Mouse (Mus musculus): ENCODE data around the gene Gab2. TPM values are rescaled to one million over a fixed set of nuclear protein-coding genes. Genes with fewer than 3 reads are reported as not detected.

The Gab2 gene
- polyA plus RNA-seq, 1 experiment from 2014 or later = 8.8 TPM

DNA sequence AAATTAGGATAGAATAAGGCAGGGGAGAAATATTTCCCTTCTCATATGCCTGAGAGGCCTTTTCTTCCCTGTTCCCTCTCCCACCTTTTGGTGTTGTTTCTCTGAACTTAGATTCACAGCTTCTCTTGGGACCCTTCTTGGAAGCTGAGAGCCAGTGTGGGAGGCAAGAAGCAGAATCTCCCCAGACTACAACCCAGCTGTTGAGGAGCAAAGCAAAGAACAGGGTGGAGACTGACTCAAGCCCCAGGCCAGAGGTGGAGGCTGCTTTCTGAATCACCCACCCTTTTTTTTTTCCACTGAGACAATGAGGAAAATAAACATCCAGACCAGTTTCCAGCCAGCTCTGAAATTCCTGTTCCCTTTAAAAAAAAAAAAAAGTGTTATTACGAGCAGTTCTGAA lies 166.3 kb downstream of the Gab2 start:
- ChIA-PET POLR2A (interaction anchor here (0.6 to 1.3 kb wide), 2 partner anchors 10 to 230 kb away, joined by 4 to 5 read pairs; no protein-coding TSS in a partner anchor), CTCF (interaction anchor here (1.0 to 3.5 kb wide), 2 partner anchors 11 to 165 kb away, joined by 3 to 15 read pairs; no protein-coding TSS in a partner anchor)
- no peak for DNase-seq (ENCODE audit: low read depth, low spot score)
- TF ChIP-seq CTCF (IDR thresholded peaks at IDR 0.05) = no peak
- in situ Hi-C loops (cut with MboI; ENCODE audit: low pct_unique_long_range_greater_than_20kb) = no loop called here
- H3K27me3 ChIP-seq = no peaks in the 10 kb centered on the region
- no peak for ATAC-seq

DNA sequence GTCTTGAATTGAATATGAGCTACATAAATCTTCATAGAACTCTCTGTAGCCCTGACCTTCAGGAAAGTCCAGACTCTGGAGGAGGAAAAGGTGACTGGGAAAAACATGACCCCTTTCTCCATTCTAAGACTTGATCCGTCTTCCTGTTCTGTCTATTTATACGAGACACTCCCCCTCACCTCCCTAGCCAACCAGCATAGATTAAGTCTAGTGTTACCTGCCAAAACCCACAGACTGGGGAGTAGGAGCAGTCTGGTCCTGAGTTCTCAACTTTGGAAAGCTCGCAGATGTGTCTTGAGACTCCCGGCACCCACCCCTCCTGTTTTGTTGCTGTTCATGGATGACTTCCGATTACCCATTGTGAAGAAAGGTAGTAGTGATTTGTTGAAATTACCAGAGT lies 166.8 kb downstream of the Gab2 start:
- DNase-seq (ENCODE audit: low read depth, low spot score) (no peak), ATAC-seq (no peak)
- H3K27me3 ChIP-seq = no peaks in the 10 kb centered on the region
- ChIA-PET POLR2A (interaction anchor here (0.6 to 1.3 kb wide), 2 partner anchors 9 to 230 kb away, joined by 4 to 5 read pairs; no protein-coding TSS in a partner anchor), CTCF (interaction anchor here (1.0 to 3.5 kb wide), 2 partner anchors 10 to 166 kb away, joined by 3 to 15 read pairs; no protein-coding TSS in a partner anchor)
- TF ChIP-seq CTCF (IDR thresholded peaks at IDR 0.05) = no peak
- in situ Hi-C loops (cut with MboI; ENCODE audit: low pct_unique_long_range_greater_than_20kb) = no loop called here

DNA sequence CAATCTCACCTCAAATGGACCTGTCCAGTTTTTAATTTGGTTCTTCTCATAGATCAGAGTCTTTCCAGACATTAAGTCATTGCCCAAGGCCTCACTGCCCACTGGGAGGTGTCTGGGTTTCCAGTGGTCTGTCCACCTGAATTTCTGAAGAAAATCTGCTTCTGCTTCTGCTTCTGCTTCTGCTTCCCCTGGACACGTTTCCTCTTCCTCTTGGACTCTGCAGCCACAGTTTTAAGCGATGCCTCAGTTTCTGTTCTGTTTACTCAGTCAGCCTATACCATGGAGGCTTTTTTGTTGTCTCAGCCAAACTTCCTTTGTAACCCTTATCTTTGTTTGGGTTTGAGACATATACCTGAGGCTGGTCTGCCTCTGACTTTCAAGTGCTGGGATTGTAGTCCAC lies 170.3 kb downstream of the Gab2 start:
- POLR2A ChIA-PET = no interaction called here
- CTCF ChIA-PET = no interaction called here
- no peaks in the 10 kb centered on the region for H3K27me3 ChIP-seq
- ATAC-seq = no peak
- in situ Hi-C loops (cut with MboI; ENCODE audit: low pct_unique_long_range_greater_than_20kb) = no loop called here
- DNase-seq (ENCODE audit: low read depth, low spot score) = no peak
- TF ChIP-seq CTCF (IDR thresholded peaks at IDR 0.05) = no peak

DNA sequence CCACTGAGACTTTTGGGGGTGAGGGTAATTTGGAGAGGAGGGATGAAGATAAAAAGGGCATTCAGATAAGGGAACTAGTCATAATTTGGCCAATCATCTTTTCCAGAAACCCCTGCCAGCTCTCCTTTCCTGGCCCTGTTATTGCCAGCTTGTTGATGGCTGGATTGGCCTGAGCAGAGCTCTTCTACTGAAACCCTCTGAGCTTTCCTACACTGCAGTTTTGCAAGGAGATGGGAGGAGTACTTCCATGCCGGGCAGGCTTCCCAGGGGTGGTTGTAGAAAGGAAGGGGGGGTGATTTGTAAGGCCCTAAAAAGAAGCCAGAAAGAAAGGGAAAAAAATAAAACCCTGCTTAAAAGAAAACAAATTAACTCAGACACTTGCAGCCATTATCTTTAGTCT lies 181.2 kb downstream of the Gab2 start:
- TF ChIP-seq CTCF (IDR thresholded peaks at IDR 0.05) = no peak
- no peaks in the 10 kb centered on the region for H3K27me3 ChIP-seq
- no peak for DNase-seq (ENCODE audit: low read depth, low spot score)
- in situ Hi-C loops (cut with MboI; ENCODE audit: low pct_unique_long_range_greater_than_20kb) = no loop called here
- CTCF ChIA-PET = no interaction called here
- ATAC-seq = no peak
- POLR2A ChIA-PET = no interaction called here

DNA sequence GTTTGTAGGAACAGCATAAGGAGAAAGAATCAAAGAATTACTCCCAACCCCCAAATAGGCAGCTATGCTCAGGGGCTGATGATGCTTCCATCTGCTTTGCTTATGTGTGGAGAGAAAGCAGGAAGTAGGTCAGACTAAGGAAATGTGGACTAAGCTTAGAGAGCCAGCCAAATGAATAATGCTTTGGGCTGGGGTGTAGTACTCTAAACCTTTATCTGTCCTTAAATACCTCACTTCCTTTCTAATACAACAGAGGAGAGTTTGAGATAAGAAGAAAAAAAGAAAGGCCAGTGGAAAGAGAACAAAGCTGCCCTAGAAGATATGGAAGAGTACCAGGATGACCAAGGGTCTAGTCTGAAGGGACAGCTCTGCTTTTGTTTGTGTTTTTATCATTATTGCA lies 189.0 kb downstream of the Gab2 start:
- no peak for DNase-seq (ENCODE audit: low read depth, low spot score)
- POLR2A ChIA-PET = interaction anchor here (1.1 kb wide), 1 partner anchor 12 kb away, joined by 3 read pairs; no protein-coding TSS in a partner anchor

DNA sequence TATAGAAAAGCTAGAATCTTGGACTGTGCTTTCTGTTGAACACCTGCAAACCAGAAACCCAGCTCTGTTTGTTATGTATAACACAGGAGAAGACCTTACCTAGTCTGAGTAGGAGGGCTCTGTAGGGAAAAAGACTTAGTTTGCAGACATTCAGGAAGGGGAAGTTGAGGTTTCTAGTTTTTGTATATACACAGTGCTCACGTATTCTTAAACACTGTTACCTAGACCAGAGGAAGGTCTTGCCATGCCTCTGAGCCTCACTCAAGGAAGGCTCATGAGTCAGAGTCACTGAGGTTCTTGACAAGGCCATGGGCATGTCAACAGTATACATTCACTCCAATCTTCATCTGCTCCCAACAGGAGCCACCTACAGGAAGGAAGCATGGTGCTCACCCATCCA lies 189.7 kb downstream of the Gab2 start:
- CTCF ChIA-PET = no interaction called here
- DNase-seq (ENCODE audit: low read depth, low spot score) = no peak
- POLR2A ChIA-PET = interaction anchor here (0.6 to 1.1 kb wide), 2 partner anchors 8 to 13 kb away, joined by 3 read pairs; no protein-coding TSS in a partner anchor
- TF ChIP-seq CTCF (IDR thresholded peaks at IDR 0.05) = no peak
- ATAC-seq = no peak
- in situ Hi-C loops (cut with MboI; ENCODE audit: low pct_unique_long_range_greater_than_20kb) = no loop called here
- no peaks in the 10 kb centered on the region for H3K27me3 ChIP-seq

More for the DNA sequence above, 189.0 kb downstream of the Gab2 start:
- no peak for TF ChIP-seq CTCF (IDR thresholded peaks at IDR 0.05)
- in situ Hi-C loops (cut with MboI; ENCODE audit: low pct_unique_long_range_greater_than_20kb) = no loop called here
- no peak for ATAC-seq
- CTCF ChIA-PET = interaction anchor here (1.7 kb wide), 1 partner anchor 14 kb away, joined by 5 read pairs; no protein-coding TSS in a partner anchor
- no peaks in the 10 kb centered on the region for H3K27me3 ChIP-seq

DNA sequence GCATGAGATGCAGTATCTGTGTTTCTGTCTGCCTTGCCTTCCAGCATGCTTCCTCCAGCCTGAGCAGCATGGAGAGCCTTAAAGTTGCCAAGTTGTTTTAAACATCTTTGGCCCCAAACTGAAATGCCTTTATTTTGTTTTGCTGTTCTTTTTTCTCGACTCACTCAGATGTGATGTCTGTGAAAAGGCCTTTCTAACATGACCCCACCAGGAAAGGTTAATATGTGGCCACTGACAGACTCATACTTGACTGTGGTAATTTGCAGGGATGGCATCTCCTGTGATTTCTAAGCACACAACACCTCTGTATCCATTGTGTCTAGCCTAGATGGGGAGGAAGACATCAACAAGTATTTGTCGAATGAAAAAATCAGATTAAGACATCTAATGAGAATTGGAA lies 215.6 kb downstream of the Gab2 start:
- POLR2A ChIA-PET = no interaction called here
- no peak for TF ChIP-seq CTCF (IDR thresholded peaks at IDR 0.05)
- H3K27me3 ChIP-seq = no peaks in the 10 kb centered on the region
- DNase-seq (ENCODE audit: low read depth, low spot score) (no peak), ATAC-seq (no peak)
- in situ Hi-C loops (cut with MboI; ENCODE audit: low pct_unique_long_range_greater_than_20kb) = loop anchor here (5.0 kb wide), 2 partner anchors 215 to 325 kb away; partner anchors contain the start of gene Gab2
- CTCF ChIA-PET = interaction anchor here (0.9 to 2.6 kb wide), 18 partner anchors 9 to 346 kb away, joined by 3 to 17 read pairs (median 4); partner anchors contain the start of gene Nars2

DNA sequence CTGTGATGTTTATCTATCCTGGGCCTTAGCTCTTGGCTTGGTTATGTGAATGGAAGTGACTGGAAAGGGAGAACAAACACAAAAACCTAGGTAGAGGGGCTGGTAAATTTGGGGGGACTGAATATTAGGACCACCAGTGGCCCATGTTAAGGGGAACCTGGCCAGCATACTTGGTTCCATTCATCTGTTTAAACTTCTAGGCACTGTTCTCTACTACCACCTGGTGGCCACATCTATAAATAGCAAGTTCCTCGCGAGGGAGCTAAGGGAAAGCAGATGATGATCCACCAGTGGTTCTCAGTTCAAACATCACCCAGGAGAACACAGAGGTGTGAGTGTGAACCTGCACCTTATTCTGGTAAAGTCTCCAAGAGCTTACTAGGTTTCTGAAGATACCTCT lies 216.1 kb downstream of the Gab2 start:
- ATAC-seq = no peak
- peak; percentile 77 for TF ChIP-seq CTCF (IDR thresholded peaks at IDR 0.05)
- peak; percentile 7 for DNase-seq (ENCODE audit: low read depth, low spot score)
- no peaks in the 10 kb centered on the region for H3K27me3 ChIP-seq
- ChIA-PET POLR2A (no interaction called here), CTCF (interaction anchor here (0.6 to 2.6 kb wide), 22 partner anchors 8 to 346 kb away, joined by 3 to 17 read pairs (median 3); partner anchors contain the start of gene Nars2)
- in situ Hi-C loops (cut with MboI; ENCODE audit: low pct_unique_long_range_greater_than_20kb) = loop anchor here (5.0 kb wide), 2 partner anchors 215 to 325 kb away; partner anchors contain the start of gene Gab2

DNA sequence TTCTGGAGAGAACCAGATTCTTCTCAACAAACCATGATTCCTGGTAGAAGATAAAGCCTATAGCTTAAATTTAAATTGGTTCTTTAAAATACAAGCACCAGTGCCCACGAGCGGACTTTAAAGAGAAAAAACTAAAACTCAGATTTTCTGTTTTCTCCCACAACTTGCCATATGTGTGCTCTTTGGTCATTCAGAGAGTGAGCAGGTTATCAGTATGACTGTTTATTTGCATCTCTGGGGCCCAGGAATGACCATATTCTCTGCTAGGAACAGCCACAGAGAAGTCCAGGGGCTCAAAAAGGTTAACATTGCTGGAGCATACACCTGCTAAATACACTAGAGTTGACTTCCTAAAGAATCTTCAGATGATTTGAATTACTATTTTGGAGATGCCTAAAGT lies 216.9 kb downstream of the Gab2 start:
- H3K27me3 ChIP-seq = no peaks in the 10 kb centered on the region
- no peak for ATAC-seq
- no peak for TF ChIP-seq CTCF (IDR thresholded peaks at IDR 0.05)
- no peak for DNase-seq (ENCODE audit: low read depth, low spot score)
- CTCF ChIA-PET = interaction anchor here (0.7 to 2.6 kb wide), 14 partner anchors 8 to 330 kb away, joined by 3 to 17 read pairs (median 4); no protein-coding TSS in a partner anchor
- in situ Hi-C loops (cut with MboI; ENCODE audit: low pct_unique_long_range_greater_than_20kb) = loop anchor here (5.0 kb wide), 2 partner anchors 216 to 326 kb away; partner anchors contain the start of gene Gab2
- POLR2A ChIA-PET = no interaction called here

DNA sequence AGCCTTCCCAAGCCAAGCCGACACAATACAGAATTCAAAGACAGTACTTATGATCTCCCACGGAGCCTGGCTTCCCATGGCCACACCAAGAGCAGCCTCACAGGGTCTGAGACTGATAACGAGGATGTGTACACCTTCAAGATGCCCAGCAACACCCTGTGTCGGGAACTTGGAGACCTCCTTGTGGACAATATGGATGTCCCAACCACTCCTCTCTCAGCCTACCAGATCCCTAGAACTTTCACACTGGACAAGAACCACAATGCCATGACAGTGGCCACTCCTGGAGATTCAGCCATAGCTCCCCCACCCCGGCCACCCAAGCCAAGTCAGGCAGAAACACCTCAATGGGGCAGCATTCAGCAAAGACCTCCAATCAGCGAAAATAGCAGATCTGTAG lies 217.6 kb downstream of the Gab2 start:
- TF ChIP-seq CTCF (IDR thresholded peaks at IDR 0.05) = no peak
- no peak for DNase-seq (ENCODE audit: low read depth, low spot score)

DNA sequence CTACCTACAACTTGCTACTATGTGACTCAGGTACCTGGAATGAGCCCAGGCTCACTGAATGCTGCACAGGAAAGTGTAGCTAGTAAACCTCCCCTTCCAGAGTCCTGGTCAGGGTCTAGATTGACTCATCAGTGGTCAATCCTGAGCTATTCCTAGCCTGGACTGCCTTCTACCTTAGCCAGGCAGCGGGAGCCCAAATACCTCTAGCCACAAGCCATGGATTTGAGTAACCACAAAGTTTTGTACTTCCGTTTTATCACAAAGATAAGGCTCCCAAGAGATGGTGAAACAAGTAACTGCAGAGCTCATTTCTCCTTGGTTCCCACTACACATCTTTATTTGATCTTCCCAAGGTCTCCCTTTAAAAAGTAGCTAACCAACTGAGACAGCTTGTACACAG lies 219.5 kb downstream of the Gab2 start:
- ChIA-PET CTCF (no interaction called here), POLR2A (interaction anchor here (0.6 kb wide), 1 partner anchor 346 kb away, joined by 3 read pairs; no protein-coding TSS in a partner anchor)
- TF ChIP-seq CTCF (IDR thresholded peaks at IDR 0.05) = no peak
- in situ Hi-C loops (cut with MboI; ENCODE audit: low pct_unique_long_range_greater_than_20kb) = no loop called here
- ATAC-seq (no peak), DNase-seq (ENCODE audit: low read depth, low spot score) (no peak)
- no peaks in the 10 kb centered on the region for H3K27me3 ChIP-seq

More for the DNA sequence above, 217.6 kb downstream of the Gab2 start:
- ATAC-seq = no peak
- ChIA-PET POLR2A (no interaction called here), CTCF (interaction anchor here (0.8 to 2.3 kb wide), 4 partner anchors 12 to 329 kb away, joined by 3 to 12 read pairs (median 3); no protein-coding TSS in a partner anchor)
- H3K27me3 ChIP-seq = no peaks in the 10 kb centered on the region
- in situ Hi-C loops (cut with MboI; ENCODE audit: low pct_unique_long_range_greater_than_20kb) = loop anchor here (5.0 kb wide), 2 partner anchors 217 to 327 kb away; partner anchors contain the start of gene Gab2
